In the genomic region with DNA sequence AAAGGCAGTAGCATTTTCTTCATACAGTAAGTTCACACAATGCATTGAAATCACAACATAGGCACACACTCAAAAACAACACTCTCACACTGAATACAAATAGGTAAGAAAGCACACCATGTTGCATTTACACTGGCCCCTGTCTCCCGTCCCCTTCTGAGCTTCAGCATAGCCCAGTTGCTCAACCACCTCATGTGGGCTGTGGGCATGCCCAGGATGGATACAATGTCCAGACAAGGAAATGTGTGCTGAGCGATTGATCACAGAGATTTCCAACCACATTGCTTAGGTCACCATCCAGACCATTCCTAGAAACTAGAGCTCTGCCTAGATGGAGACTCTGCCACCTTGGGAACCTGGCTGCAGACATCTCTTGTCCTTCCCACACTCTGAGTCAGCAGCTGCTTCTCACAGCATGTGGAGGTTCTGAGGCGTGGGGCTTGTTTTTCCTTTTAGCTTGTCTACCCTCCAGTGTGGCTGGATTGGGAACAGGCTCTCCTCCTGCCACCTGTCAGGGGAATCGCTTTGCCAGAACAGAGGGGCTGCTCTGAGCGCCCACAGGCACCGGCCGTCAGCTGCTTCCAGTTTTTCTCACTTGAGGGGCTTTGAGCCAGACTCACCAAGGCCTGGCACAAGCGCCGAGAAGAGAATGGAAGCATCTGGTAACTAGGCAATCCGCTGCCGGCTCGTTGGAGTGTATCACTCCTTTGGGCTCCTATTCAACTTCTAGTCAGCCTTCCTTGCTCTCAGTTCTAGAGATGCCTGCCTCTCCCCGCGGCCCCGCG, we compare ENCODE assay signal across 9 mouse cellular contexts.
DNase-seq lines count a peak whose midpoint lies in the region; TF ChIP-seq lines count a peak whose summit lies in the region.
"Had no signal": no experiment of that assay in that cellular context is flagged by ENCODE, and none has a peak within 500 bp of the region (broad histone marks: within the 10 kb centered on the region; RNA-seq: fewer than 3 reads in every experiment).

No protein-coding gene starts in this region.

- DNase-seq in cerebellum, adult 9-11 months, result peak; percentile 78
- DNase-seq in heart, adult 9 months (ENCODE audit: low spot score in 2 of 2), result peak; percentile 6 to 17
- peak; percentile 80 to 89 for DNase-seq in layer of hippocampus, postnatal 14 days (ENCODE audit: low spot score in 2 of 2)
- peak; percentile 67 for DNase-seq in lung, postnatal 36 days
- no peak for DNase-seq in kidney, adult 2 months
- DNase-seq in thymus, postnatal 14 days, result no peak
- DNase-seq in c-Kit-positive CD71-positive TER-119-positive erythroid progenitor cells, embryonic 14.5 days (ENCODE audit: low spot score), result no peak

- H3K9me3 ChIP-seq in ES-Bruce4 (replicated peaks; ENCODE audit: control insufficient read depth, insufficient read depth, low read length, poor library complexity, severe bottlenecking), result no peaks in the 10 kb centered on the region

- peak overlapping the region; percentile 16; the same call in 1 of the 2 replicates for H3K9ac ChIP-seq in ES-Bruce4 (ENCODE audit: low read depth, poor library complexity, severe bottlenecking)

- H3K4me3 ChIP-seq in ES-Bruce4 (ENCODE audit: low read depth, low read length), result no peak overlapping the region
- no peak overlapping the region for H3K4me3 ChIP-seq in kidney, adult 2 months (ENCODE audit: insufficient read depth, low read depth, low read length)

- no peak for TF ChIP-seq EP300 in ES-Bruce4 (IDR thresholded peaks at IDR 0.05; ENCODE audit: insufficient read depth, low read depth, low read length)

- no peaks in the 10 kb centered on the region for H3K27me3 ChIP-seq in ES-Bruce4 (ENCODE audit: control insufficient read depth, insufficient read depth, low read length, poor library complexity, severe bottlenecking)
- H3K27me3 ChIP-seq in kidney, adult 2 months (replicated peaks; ENCODE audit: control insufficient read depth, insufficient read depth, low read length), result no peaks in the 10 kb centered on the region
- H3K27me3 ChIP-seq: Patski had no signal

- no peak overlapping the region for H3K27ac ChIP-seq in ES-Bruce4 (ENCODE audit: insufficient read depth, low read length)
- no peak overlapping the region for H3K27ac ChIP-seq in kidney, adult 2 months (ENCODE audit: insufficient read depth, low read depth, low read length)

- no peaks in the 10 kb centered on the region for H3K36me3 ChIP-seq in ES-Bruce4 (ENCODE audit: control insufficient read depth, insufficient read depth, low read length, poor library complexity, severe bottlenecking)
- no peaks in the 10 kb centered on the region for H3K36me3 ChIP-seq in kidney, adult 2 months (ENCODE audit: control insufficient read depth, insufficient read depth, low read length)

- TF ChIP-seq CTCF in ES-Bruce4 (IDR thresholded peaks at IDR 0.05; ENCODE audit: low read depth, low read length), result no peak
- TF ChIP-seq CTCF in kidney, adult 2 months (conservative IDR thresholded peaks at IDR 0.05; ENCODE audit: insufficient read depth, insufficient read length, low read depth, low read length), result no peak

- H3K4me1 ChIP-seq in ES-Bruce4 (ENCODE audit: control insufficient read depth, insufficient read depth, low read length), result no peaks in the 10 kb centered on the region
- H3K4me1 ChIP-seq in kidney, adult 2 months (ENCODE audit: control insufficient read depth, insufficient read depth, low read length), result no peaks in the 10 kb centered on the region

- 71% methylated on average over 16 of the region's 16 CpGs for WGBS in kidney, adult 2 months

- TF ChIP-seq POLR2A in ES-Bruce4 (IDR thresholded peaks at IDR 0.05; ENCODE audit: insufficient read depth, low read length), result no peak
- TF ChIP-seq POLR2A in kidney, adult 2 months (IDR thresholded peaks at IDR 0.05; ENCODE audit: low read depth, low read length), result no peak

Comparison
In these comparisons a context has a peak if more than half of its experiments do, and no peak if none do; other contexts are left out.
1. DNase-seq: peak in cerebellum, adult 9-11 months (single experiment), heart, adult 9 months (2 of 2), layer of hippocampus, postnatal 14 days (2 of 2) and lung, postnatal 36 days (single experiment); none in kidney, adult 2 months (single experiment), thymus, postnatal 14 days (single experiment) and c-Kit-positive CD71-positive TER-119-positive erythroid progenitor cells, embryonic 14.5 days (single experiment).